Mouse (Mus musculus) liver, embryonic 14 days (tissue): ENCODE results near the gene Npvf. TPM values are rescaled to one million over a fixed set of nuclear protein-coding genes. Genes with fewer than 3 reads are reported as not detected.

Source experiments
- polyA plus RNA-seq: library from polyadenylated mRNA; depleted of rRNA; stranded (reverse); fragments of >200 nt; gene quantifications from 2 replicates; pipeline ENCODE4 v1.2.3, GENCODE M21; 2012; rRNA removed

Npvf gene
- not detected in 2 replicates for polyA plus RNA-seq

GRCm38 (mm10) chr6:50654356-50654755 is at the start of gene Npvf:
TSS of gene Npvf (minus strand) at chr6:50654439.

Other genes starting within 250 kb of the Npvf start
- 0.69 and 0.78 TPM in 2 replicates for gene Osbpl3, start 198.2 kb downstream of the Npvf start, polyA plus RNA-seq
- 26.3 TPM in 2 replicates for gene Cycs, start 87.9 kb downstream of the Npvf start, polyA plus RNA-seq
- gene 4921507P07Rik, start 57.8 kb downstream of the Npvf start, polyA plus RNA-seq: 0.23 and 0.31 TPM in 2 replicates